Mouse (Mus musculus) heart, embryonic 16.5 days (tissue): ENCODE measurements around the gene Hspbap1. TPM values are rescaled to one million over a fixed set of nuclear protein-coding genes. Genes with fewer than 3 reads are reported as not detected.

Experiments
- ATAC-seq: fragments of 200-750 bp; cut with Nextera tagmentation; replicated peaks from 2 replicates; pipeline ENCODE4 v1.8.0; 2017; ENCODE audit warnings: moderate number of reproducible peaks; ENCODE audit not compliant: insufficient read depth, low FRiP score; ENCODE audit errors: extremely low read depth
- H3K27ac ChIP-seq: fragments of 300-500 bp; sonication (generic); 2 replicates; pipeline ENCODE4 v1.5.1; 2014; ENCODE audit warnings: mild to moderate bottlenecking, low read length, control low read depth, moderate library complexity
- H3K27me3 ChIP-seq: fragments of 300-500 bp; sonication (generic); 2 replicates; pipeline ENCODE4 v1.6.1; 2014; ENCODE audit warnings: low read length, mixed read lengths; ENCODE audit not compliant: control insufficient read depth, insufficient read depth
- H3K36me3 ChIP-seq: fragments of 300-500 bp; sonication (generic); 2 replicates; pipeline ENCODE4 v1.6.1; 2014; ENCODE audit not compliant: control insufficient read depth, insufficient read depth
- H3K4me1 ChIP-seq: fragments of 300-500 bp; sonication (generic); 2 replicates; pipeline ENCODE4 v1.6.1; 2014; ENCODE audit warnings: low read length, mixed read lengths; ENCODE audit not compliant: control insufficient read depth, insufficient read depth
- H3K4me2 ChIP-seq: fragments of 300-500 bp; sonication (generic); 2 replicates; pipeline ENCODE4 v1.6.1; 2014; ENCODE audit warnings: low read depth, mild to moderate bottlenecking, control low read depth, low read length
- H3K4me3 ChIP-seq: fragments of 300-500 bp; sonication (generic); 2 replicates; pipeline ENCODE4 v1.5.1; 2014; ENCODE audit warnings: mild to moderate bottlenecking, control low read depth, low read length
- H3K9ac ChIP-seq: fragments of 300-500 bp; sonication (generic); 2 replicates; pipeline ENCODE4 v1.6.1; 2014; ENCODE audit warnings: low read length, control low read depth
- H3K9me3 ChIP-seq: fragments of 300-500 bp; sonication (generic); replicated peaks from 2 replicates; pipeline ENCODE4 v1.6.1; 2016; ENCODE audit warnings: low read length; ENCODE audit not compliant: control insufficient read depth
- whole genome bisulfite sequencing: fragments of 180-500 bp; shearing (Covaris S2); extraction: QIAGEN DNeasy Blood & Tissue Kit; methylation state at CpG from one replicate; pipeline ENCODE4 v1.1.7; 2014; 5-methylcytosine and 5-hydroxymethylcytosine counted together
- polyA plus RNA-seq: library from polyadenylated mRNA; unstranded; fragments of >200 nt; fragmentation: Nextera tagmentation; extraction: Ambion mirVana; gene quantifications from 2 replicates; pipeline ENCODE4 v1.2.1, GENCODE M21; 2015

The Hspbap1 gene
- polyA plus RNA-seq, 1 experiment from 2014 or later: 9.4 TPM

GRCm38 (mm10) chr16:35870581-35871047 lies 100.4 kb downstream of the Hspbap1 start:
- Histone ChIP-seq H3K27ac (0 out of 2 replicates have a peak overlapping the region, but pooled peaks have one; percentile 31), H3K4me2 (peak overlapping the region; percentile 83)

DNA sequence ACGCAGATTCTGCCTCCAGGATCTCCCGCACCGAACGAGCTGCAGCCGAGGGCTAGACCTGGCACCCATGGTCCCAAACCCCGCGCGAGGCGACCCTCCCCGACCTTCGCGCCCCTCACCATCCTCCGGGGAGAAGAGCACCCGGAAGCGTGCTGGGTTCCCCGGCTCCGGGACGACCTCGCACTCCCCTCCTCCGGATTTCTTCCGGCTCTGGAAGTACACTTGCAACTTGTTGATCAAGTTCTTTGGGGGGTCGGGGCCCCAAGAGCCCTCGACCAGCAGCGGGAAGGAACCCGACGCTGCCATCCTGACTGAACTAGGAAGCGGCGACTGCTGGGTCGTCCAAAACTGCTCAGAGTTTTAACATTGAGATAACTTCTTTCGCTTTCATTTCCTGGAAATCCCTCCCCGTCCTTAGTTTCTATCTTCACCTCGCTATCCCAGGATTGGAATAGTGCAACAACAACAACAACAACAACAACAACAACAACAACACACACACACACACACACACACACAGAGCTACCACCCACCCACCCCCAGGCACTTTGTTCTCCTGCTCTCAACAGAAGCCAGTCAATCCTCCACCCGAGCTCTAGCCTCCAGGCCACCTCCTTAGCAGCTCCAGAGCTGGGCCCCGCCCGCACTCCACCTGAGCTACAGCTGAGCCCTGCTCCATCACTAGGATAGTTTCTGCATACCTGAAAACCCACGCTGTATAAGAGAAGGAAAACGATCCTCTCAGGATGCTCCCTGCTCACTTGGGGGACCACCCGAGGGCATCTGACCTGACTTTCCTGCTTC lies 101.1 kb downstream of the Hspbap1 start, which contains the start of gene Parp14:
TSS of gene Parp14 (minus strand) at position 497 of the 804 bp plus-strand sequence.
- under 1% methylated on average over 38 of the region's 38 CpGs for WGBS
- Histone ChIP-seq H3K36me3 (no peaks in the 10 kb centered on the region), H3K4me2 (peak within 1 kb of the TSS; percentile 83), H3K9me3 (no peaks in the 10 kb centered on the region), H3K9ac (peak within 1 kb of the TSS; percentile 89), H3K27me3 (peaks cover 7% of the 10 kb centered on the region; the same call in 1 of the 2 replicates), H3K4me1 (peaks cover 9% of the 10 kb centered on the region), H3K4me3 (peak within 1 kb of the TSS; percentile 88), H3K27ac (0 out of 2 replicates have a peak within 1 kb of the TSS, but pooled peaks have one; percentile 31)
- ATAC-seq: peak; percentile 46; the same call in 1 of the 2 replicates

More at GRCm38 (mm10) chr16:35870581-35871047, 100.4 kb downstream of the Hspbap1 start:
- 7% methylated on average over 12 of the region's 12 CpGs for WGBS
- Histone ChIP-seq H3K36me3 (no peaks in the 10 kb centered on the region), H3K9ac (peak overlapping the region; percentile 89), H3K27me3 (peaks cover 7% of the 10 kb centered on the region; the same call in 1 of the 2 replicates), H3K4me1 (peaks cover 9% of the 10 kb centered on the region), H3K9me3 (no peaks in the 10 kb centered on the region), H3K4me3 (peak overlapping the region; percentile 88)
- ATAC-seq: 0 out of 2 replicates have a peak, but pooled peaks have one; percentile 34

- Histone ChIP-seq H3K9ac (peak overlapping the region; percentile 26; the same call in 1 of the 2 replicates), H3K36me3 (no peaks in the 10 kb centered on the region)
- WGBS: 24% methylated on average over 12 of the region's 12 CpGs
Observed at GRCm38 (mm10) chr16:35871898-35872297, 101.7 kb downstream of the Hspbap1 start.

GRCm38 (mm10) chr16:35872410-35873006 lies 102.3 kb downstream of the Hspbap1 start:
- peak overlapping the region; percentile 26; the same call in 1 of the 2 replicates for H3K9ac ChIP-seq
- no peaks in the 10 kb centered on the region for H3K36me3 ChIP-seq
- no peaks in the 10 kb centered on the region for H3K9me3 ChIP-seq
- WGBS: 31% methylated on average over 14 of the region's 14 CpGs
- no peak overlapping the region for H3K27ac ChIP-seq
- peaks cover 9% of the 10 kb centered on the region for H3K4me1 ChIP-seq
- H3K4me3 ChIP-seq: peak overlapping the region; percentile 88
- peak overlapping the region; percentile 83 for H3K4me2 ChIP-seq
- H3K27me3 ChIP-seq: peaks cover 7% of the 10 kb centered on the region; the same call in 1 of the 2 replicates
- ATAC-seq: no peak

More at GRCm38 (mm10) chr16:35871898-35872297, 101.7 kb downstream of the Hspbap1 start:
- Histone ChIP-seq H3K9me3 (no peaks in the 10 kb centered on the region), H3K4me1 (peaks cover 9% of the 10 kb centered on the region), H3K27me3 (peaks cover 7% of the 10 kb centered on the region; the same call in 1 of the 2 replicates), H3K4me3 (peak overlapping the region; percentile 88), H3K4me2 (peak overlapping the region; percentile 83), H3K27ac (no peak overlapping the region)
- no peak for ATAC-seq

DNA sequence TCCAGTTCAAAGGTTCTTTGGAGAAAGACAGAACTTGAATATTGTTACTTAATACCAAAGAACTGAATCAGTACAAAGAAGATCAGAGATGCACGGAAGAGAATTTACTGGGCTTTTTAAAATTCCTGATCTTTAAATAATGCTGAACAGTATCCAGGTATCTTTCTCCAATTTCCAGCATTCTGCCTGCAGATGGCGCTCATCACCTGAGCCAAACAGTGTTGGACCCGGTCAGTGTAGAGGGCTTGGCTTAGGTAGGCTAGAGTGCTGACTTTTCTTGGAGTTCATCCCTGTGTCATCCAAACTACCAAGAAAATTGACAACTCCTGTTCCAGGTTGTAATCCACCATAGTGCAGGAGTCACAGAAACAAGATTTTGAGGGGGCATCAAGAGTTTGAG lies 104.2 kb downstream of the Hspbap1 start:
- Histone ChIP-seq H3K27me3 (peaks cover 7% of the 10 kb centered on the region; the same call in 1 of the 2 replicates), H3K4me1 (peaks cover 9% of the 10 kb centered on the region), H3K9me3 (no peaks in the 10 kb centered on the region), H3K4me2 (no peak overlapping the region), H3K36me3 (no peaks in the 10 kb centered on the region), H3K9ac (no peak overlapping the region), H3K27ac (no peak overlapping the region), H3K4me3 (no peak overlapping the region)
- 24% methylated on average over 3 of the region's 3 CpGs for WGBS
- ATAC-seq: no peak

Other genes starting within 250 kb of the Hspbap1 start
- gene Sema5b, start 229.2 kb upstream of the Hspbap1 start, polyA plus RNA-seq: 1.2 and 3.1 TPM in 2 replicates
- 10.1 and 12.0 TPM in 2 replicates for gene Dirc2, start 1.0 kb upstream of the Hspbap1 start, polyA plus RNA-seq
- 1.7 and 2.5 TPM in 2 replicates for gene Parp14, start 101.2 kb downstream of the Hspbap1 start, polyA plus RNA-seq
- 11.0 and 15.4 TPM in 2 replicates for gene Parp9, start 168.1 kb downstream of the Hspbap1 start, polyA plus RNA-seq
- gene Dtx3l, start 168.8 kb downstream of the Hspbap1 start, polyA plus RNA-seq: 7.7 and 9.4 TPM in 2 replicates
- gene Kpna1, start 208.4 kb downstream of the Hspbap1 start, polyA plus RNA-seq: 41.4 and 43.5 TPM in 2 replicates